Mouse (Mus musculus): ENCODE results near the gene Ttc21a. TPM values are rescaled to one million over a fixed set of nuclear protein-coding genes. Genes with fewer than 3 reads are reported as not detected.

Ttc21a gene
- total RNA-seq, 2 experiments from 2014 or later, result 0.55 TPM

DNA sequence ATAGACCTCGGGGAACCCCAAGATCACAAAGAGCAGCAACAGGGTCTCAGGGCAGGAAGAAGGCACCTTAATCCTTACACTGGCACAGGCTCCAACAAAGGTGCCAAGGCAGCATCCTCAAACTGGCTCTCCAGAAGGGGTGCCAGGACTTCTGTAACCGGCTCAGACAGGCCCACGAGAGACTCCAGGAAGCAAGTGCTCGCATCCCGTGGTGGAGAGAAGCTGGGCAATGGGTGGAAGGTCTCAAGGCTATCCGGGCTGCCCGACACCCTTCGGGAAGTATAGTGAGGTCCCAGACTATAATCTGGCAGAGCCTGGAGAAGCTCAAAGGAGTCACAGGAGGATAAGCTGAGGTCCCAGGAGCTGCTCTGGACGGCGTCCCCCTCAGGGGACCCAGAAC, 34.8 kb downstream of the Ttc21a start:
- intact Hi-C loops (cut with DNase I), result no loop called here
- DNase-seq (ENCODE audit: low spot score in 2 of 2), result no peak

DNA sequence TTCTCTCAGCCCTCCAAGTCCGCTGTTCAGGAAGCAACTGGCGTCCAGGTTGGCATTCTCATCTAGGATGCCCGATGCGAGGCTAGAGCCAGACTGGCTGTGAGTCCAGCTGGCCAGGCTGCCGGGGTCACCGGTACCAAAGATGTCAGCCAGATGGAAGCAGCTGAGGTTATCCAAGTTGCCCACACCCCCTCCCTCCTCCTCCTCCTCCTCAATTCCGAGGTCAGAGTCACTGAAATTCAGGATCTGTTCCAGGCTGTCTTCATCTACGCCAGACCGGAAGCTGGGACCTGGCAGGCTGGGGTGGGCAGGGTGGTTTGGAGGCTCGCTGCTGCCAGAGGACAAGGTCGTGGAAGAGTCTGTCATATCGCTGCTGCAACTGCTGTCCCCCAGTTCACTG, 35.2 kb downstream of the Ttc21a start:
- intact Hi-C loops (cut with DNase I), result no loop called here
- DNase-seq (ENCODE audit: low spot score in 2 of 2), result no peak

GRCm38 (mm10) chr9:119973281-119973680, 35.9 kb downstream of the Ttc21a start:
- intact Hi-C loops (cut with DNase I), result no loop called here
- DNase-seq (ENCODE audit: low spot score in 2 of 2), result no peak

DNA sequence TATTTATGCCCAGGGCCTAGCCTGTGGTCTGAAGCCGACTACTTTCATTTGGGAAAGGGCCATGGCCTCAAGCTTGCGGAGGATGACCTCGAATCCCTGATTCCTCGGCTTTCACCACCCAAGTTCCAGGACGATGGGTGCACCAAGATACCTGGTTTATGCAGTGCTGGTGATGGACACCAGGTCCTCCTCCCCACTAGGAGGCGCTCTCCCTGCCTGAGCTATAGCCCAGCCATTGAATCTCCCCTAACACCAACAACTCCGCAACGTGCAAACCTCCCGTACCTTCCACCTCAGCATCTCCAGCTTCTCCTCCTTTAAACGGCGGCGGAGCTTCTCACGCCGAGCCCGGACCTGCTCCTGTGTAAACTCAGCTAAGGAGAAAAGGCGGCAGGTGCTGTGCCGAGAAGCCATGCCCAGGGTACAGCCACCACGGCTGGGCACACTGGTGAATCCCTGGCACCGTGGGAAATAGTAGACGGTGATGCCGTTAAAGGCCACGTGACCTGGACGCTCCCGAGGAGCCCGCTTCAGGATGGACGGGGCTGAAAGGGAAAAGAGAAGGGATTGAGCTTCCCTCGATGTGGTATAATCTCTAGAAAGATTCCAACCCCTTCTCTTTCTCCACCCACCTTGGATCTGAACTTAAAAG, 36.6 kb downstream of the Ttc21a start:
- intact Hi-C loops (cut with DNase I), result no loop called here
- no peak for DNase-seq (ENCODE audit: low spot score in 2 of 2)

GRCm38 (mm10) chr9:119974609-119975008, 37.2 kb downstream of the Ttc21a start:
- DNase-seq (ENCODE audit: low spot score in 2 of 2), result no peak
- intact Hi-C loops (cut with DNase I), result no loop called here

DNA sequence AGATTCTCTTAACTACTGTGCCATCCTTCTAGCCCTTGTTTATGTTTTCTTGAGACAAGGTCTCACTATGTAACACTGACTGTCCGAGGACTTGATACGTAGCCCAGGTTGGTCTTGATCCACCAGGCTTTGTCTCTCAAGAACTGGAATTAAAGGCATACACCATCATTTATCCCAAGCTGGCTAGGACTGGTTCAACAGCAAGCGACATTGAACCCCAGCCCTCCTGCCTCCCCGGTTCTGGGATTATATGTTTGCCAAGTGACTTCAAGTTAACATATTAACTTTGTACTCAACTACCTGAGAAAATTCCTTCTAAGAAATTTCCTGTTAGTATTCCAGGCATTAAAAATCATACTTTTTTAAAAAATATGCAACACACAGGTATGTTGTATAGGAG, 37.9 kb downstream of the Ttc21a start:
- intact Hi-C loops (cut with DNase I), result no loop called here
- DNase-seq (ENCODE audit: low spot score in 2 of 2), result no peak

DNA sequence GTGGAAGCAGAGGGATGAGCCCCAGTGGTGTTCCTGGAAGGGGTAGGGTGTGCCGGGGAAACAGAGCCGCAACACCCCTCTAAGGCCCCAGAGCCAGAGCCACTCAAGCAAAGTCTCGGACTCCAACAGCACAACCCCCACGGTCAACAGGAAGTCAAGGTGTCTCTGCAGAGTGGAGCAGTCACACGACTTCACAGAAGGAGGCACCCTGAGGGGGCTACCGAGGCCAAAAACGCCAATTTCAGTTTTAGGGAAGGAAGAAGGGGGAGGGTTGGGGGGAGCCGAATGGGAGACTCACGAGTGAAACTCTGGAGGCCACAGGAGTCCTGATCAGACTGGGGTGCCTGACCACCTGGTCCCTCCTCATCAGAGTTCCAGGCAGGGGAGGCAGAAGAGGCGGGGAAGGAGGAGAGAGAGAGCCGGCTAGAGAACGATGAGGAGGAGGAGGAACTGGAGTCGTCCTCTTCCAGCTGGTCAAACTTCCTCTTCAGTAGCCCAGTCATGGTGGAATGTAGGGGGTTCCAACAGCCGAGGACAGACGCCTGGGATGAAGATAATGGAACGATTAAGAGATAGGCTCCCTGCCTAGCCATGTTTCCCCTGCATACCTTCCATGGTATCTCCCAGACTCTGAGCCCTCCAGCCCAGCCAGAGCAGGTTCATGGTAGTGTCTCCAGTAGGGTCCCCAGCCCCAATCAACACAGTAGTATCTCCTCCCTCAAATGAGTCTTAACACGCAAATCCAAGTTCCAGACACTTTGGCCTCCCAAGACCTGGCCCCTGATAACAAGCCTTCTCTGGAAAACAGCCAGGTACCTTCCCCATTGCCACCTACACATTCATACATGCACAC, 39.5 kb downstream of the Ttc21a start:
- intact Hi-C loops (cut with DNase I), result no loop called here
- DNase-seq (ENCODE audit: low spot score in 2 of 2), result no peak

DNA sequence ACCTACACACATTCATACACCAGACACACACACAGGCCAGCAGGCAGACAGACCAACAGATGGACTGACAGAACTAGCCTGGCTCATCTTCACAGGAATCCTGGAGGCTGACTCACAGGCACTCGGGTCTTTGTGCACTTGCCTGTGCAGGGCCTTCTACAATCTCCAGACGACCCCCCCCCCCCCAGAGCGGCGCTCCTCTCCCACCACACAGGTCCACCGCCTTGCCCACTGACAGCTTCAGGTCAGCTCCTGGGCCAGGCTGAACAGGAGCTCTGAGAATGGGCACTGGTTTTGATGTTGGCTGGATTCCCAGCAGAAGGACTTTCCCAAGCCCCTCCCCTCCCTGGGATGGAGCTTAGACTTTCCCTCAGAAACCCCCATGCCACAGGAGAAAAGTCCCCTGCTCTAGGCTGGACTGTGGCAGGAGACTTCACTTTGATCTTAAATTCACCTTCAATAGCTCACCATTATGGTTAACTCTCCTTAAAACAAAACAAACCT, 40.2 kb downstream of the Ttc21a start:
- DNase-seq (ENCODE audit: low spot score in 2 of 2), result no peak
- intact Hi-C loops (cut with DNase I), result no loop called here

- intact Hi-C loops (cut with DNase I), result no loop called here
- no peak for DNase-seq (ENCODE audit: low spot score in 2 of 2)
Observed at GRCm38 (mm10) chr9:119978151-119978810, 40.9 kb downstream of the Ttc21a start.

GRCm38 (mm10) chr9:119978811-119979441, 41.5 kb downstream of the Ttc21a start:
- intact Hi-C loops (cut with DNase I), result no loop called here
- peak; percentile 63 to 64 for DNase-seq (ENCODE audit: low spot score in 2 of 2)

DNA sequence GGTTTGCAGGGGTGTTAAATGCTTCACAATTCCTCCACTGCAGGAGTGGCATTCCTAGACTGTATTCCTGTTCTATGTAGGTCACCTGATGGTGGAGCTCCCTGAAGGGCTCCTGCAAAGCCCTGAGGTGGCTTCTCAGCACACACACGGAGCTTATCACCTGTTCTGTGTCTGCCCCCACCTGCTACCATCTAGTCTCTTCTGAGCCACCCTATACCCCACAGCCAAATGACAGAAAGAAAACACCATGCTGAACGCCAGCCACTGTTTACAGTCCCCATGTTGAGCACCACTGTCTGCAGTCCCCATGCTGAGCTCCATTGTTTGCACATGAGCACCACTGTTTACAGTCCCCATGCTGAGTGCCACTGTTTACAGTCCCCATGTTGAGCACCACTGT, 42.3 kb downstream of the Ttc21a start:
- intact Hi-C loops (cut with DNase I), result no loop called here
- DNase-seq (ENCODE audit: low spot score in 2 of 2), result no peak

DNA sequence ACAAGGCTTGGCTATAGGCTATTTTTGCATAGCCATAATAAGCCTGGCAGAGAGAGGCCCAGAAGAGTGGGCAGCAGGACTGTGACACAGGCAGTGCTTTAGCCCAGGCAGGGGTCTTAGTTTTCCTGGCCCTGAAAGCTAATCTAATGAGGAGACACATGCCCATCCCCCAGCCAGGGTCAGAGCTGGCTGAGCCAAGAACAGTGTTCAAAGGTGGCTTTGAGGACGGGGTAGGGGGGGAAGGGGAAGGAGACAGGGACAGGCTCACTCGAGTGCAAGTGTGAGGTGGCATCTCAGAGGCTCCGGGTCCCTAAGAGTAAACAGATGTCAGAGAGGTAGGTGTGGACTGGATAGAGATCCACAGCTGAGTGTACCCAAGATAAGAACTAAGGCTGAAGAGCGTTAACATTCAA, 43.4 kb downstream of the Ttc21a start:
- intact Hi-C loops (cut with DNase I), result no loop called here
- no peak for DNase-seq (ENCODE audit: low spot score in 2 of 2)

GRCm38 (mm10) chr9:119981183-119982179, 44.1 kb downstream of the Ttc21a start:
- intact Hi-C loops (cut with DNase I), result loop anchor here (2.0 kb wide), 1 partner anchor 29 kb away; no protein-coding TSS in a partner anchor
- DNase-seq (ENCODE audit: low spot score in 2 of 2), result peak; percentile 58 to 83

GRCm38 (mm10) chr9:119982241-119982811, 44.9 kb downstream of the Ttc21a start:
- DNase-seq (ENCODE audit: low spot score in 2 of 2), result peak; percentile 53 to 70
- intact Hi-C loops (cut with DNase I), result loop anchor here (2.0 kb wide), 1 partner anchor 28 kb away; no protein-coding TSS in a partner anchor

- peak in 1 of 2 experiments; percentile 35 for DNase-seq (ENCODE audit: low spot score in 2 of 2)
- intact Hi-C loops (cut with DNase I), result loop anchor here (2.0 kb wide), 1 partner anchor 28 kb away; no protein-coding TSS in a partner anchor
Observed at GRCm38 (mm10) chr9:119982956-119983551, 45.6 kb downstream of the Ttc21a start.

DNA sequence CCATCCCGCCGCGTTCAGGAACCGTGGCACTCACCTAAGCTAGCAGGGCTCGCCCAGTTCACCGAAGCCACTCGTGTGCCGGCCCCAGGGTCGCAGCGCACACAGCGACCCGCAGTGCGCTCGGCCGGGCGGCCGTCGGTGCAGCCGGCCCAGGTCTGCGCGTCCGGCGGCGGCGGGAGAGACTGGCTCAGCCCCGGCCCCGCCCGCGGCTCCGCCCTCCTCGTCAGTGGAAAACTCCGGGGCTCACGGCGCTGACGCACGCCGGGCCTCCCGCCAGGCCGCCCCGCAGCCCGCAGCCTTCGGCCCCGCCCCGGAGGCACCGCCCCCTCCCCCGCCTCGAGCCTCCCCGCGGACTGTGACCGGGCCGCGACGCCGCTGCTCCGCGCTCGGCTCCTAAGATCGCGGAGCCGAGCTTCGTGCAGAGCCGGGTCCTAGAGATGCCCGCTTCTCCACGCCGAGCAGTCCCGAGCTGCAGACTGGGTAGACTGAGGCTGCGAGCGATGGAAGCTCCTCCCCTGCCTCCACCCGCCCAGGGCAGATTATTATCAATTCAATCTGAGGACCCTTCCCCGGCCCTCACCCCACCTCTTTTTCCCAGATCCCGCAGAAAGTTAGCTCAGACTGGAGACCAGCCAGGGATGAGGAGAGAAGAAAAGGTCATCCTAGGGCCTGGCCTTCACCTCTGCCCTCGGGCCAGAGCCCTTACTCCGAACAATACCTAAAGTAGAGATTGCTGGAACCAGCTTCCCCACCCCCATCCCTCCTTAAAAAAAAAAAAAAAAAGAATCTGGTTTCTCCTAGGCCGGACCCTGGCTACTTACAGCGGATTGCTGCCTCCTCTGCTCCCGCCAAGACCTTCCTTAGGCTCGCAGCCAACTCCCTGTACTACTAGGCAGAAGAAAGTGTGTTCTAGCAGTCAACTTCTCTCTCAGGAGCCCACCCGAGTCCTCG, 46.5 kb downstream of the Ttc21a start:
- peak; percentile 69 to 85 for DNase-seq (ENCODE audit: low spot score in 2 of 2)
- intact Hi-C loops (cut with DNase I), result loop anchor here (2.0 kb wide), 1 partner anchor 27 kb away; no protein-coding TSS in a partner anchor
